In genomic region chr2:57906939-57907338, GRCm38 (mm10) we compare ENCODE assay signal across 14 mouse cellular contexts.
DNase-seq lines count a peak whose midpoint lies in the region; ATAC-seq and TF ChIP-seq lines count a peak whose summit lies in the region.
"Had no signal": no experiment of that assay in that cellular context is flagged by ENCODE, and none has a peak within 500 bp of the region (broad histone marks: within the 10 kb centered on the region; RNA-seq: fewer than 3 reads in every experiment).

No protein-coding gene starts in this region.

- H3K4me2 ChIP-seq in forebrain, embryonic 15.5 days (replicated peaks) = no peak overlapping the region
- H3K4me2 ChIP-seq: limb, embryonic 15.5 days had no signal

- DNase-seq in forebrain, embryonic 10.5 days (ENCODE audit: extremely low spot score, low spot score) = no peak
- peak; percentile 89 to 96 for DNase-seq in cerebellum, adult 2 months
- peak; percentile 47 to 67 for DNase-seq in frontal cortex, postnatal 36 days (ENCODE audit: low spot score in 2 of 2)
- peak; percentile 13 for DNase-seq in right cerebral cortex, postnatal 14 days
- no peak for DNase-seq in kidney, adult 11 months
- DNase-seq in thymus, postnatal 25 days = no peak
- DNase-seq: heart, adult 18-20 months; kidney, postnatal 25 days; retina, postnatal 1 day had no signal

- no peak for TF ChIP-seq POLR2A in cerebellum, adult 2 months (IDR thresholded peaks at IDR 0.05; ENCODE audit: borderline replicate concordance, insufficient read depth, low read length)

- peaks cover 10% of the 10 kb centered on the region for H3K4me1 ChIP-seq in forebrain, embryonic 15.5 days
- no peaks in the 10 kb centered on the region for H3K4me1 ChIP-seq in forebrain, embryonic 10.5 days
- peaks cover 8% of the 10 kb centered on the region; the same call in 1 of the 2 replicates for H3K4me1 ChIP-seq in cerebellum, adult 2 months (ENCODE audit: control insufficient read depth, insufficient read depth, low read length)
- H3K4me1 ChIP-seq: limb, embryonic 15.5 days; midbrain, embryonic 10.5 days had no signal

- H3K9me3 ChIP-seq in forebrain, embryonic 15.5 days = no peaks in the 10 kb centered on the region
- H3K9me3 ChIP-seq in forebrain, embryonic 10.5 days = no peaks in the 10 kb centered on the region
- H3K9me3 ChIP-seq: limb, embryonic 15.5 days; midbrain, embryonic 10.5 days had no signal

- H3K27ac ChIP-seq in forebrain, embryonic 15.5 days (replicated peaks) = no peak overlapping the region; the same call in 1 of the 2 replicates
- H3K27ac ChIP-seq in forebrain, embryonic 10.5 days = no peak overlapping the region
- no peak overlapping the region for H3K27ac ChIP-seq in cerebellum, adult 2 months (ENCODE audit: insufficient read depth, low read length)
- H3K27ac ChIP-seq: limb, embryonic 15.5 days; midbrain, embryonic 10.5 days had no signal

- H3K27me3 ChIP-seq in forebrain, embryonic 15.5 days = no peaks in the 10 kb centered on the region
- no peaks in the 10 kb centered on the region for H3K27me3 ChIP-seq in forebrain, embryonic 10.5 days (ENCODE audit: poor library complexity, severe bottlenecking)
- no peaks in the 10 kb centered on the region for H3K27me3 ChIP-seq in cerebellum, adult 2 months (ENCODE audit: control insufficient read depth, insufficient read depth, low read length)
- H3K27me3 ChIP-seq: limb, embryonic 15.5 days had no signal

- no peaks in the 10 kb centered on the region for H3K36me3 ChIP-seq in forebrain, embryonic 15.5 days
- no peaks in the 10 kb centered on the region for H3K36me3 ChIP-seq in forebrain, embryonic 10.5 days (replicated peaks)
- H3K36me3 ChIP-seq: limb, embryonic 15.5 days; midbrain, embryonic 10.5 days had no signal

- whole genome bisulfite sequencing in forebrain, embryonic 15.5 days = 48% methylated on average over 5 of the region's 5 CpGs
- 86% methylated on average over 5 of the region's 5 CpGs for WGBS in forebrain, embryonic 10.5 days
- WGBS in cerebellum, adult 2 months = 12% methylated on average over 5 of the region's 5 CpGs

- ATAC-seq in forebrain, embryonic 15.5 days (replicated peaks) = peak; percentile 97
- no peak for ATAC-seq in granulocyte monocyte progenitor cell, adult 5-6 weeks (replicated peaks; ENCODE audit: poor library complexity, severe bottlenecking)
- ATAC-seq: lung, postnatal 0 days had no signal

- no peak overlapping the region for H3K9ac ChIP-seq in forebrain, embryonic 15.5 days (replicated peaks)
- H3K9ac ChIP-seq: limb, embryonic 15.5 days had no signal

- H3K4me3 ChIP-seq in forebrain, embryonic 15.5 days = no peak overlapping the region
- no peak overlapping the region for H3K4me3 ChIP-seq in forebrain, embryonic 10.5 days
- no peak overlapping the region for H3K4me3 ChIP-seq in cerebellum, adult 2 months (replicated peaks; ENCODE audit: insufficient read depth, low read depth, low read length)
- H3K4me3 ChIP-seq: limb, embryonic 15.5 days; midbrain, embryonic 10.5 days had no signal

- TF ChIP-seq CTCF in cerebellum, adult 2 months (IDR thresholded peaks at IDR 0.05; ENCODE audit: borderline replicate concordance, insufficient read depth, low read depth, low read length) = no peak

Comparison
In these comparisons a context has a peak if more than half of its experiments do, and no peak if none do; other contexts are left out.
1. DNase-seq: peak in cerebellum, adult 2 months (2 of 2), frontal cortex, postnatal 36 days (2 of 2) and right cerebral cortex, postnatal 14 days (single experiment); none in forebrain, embryonic 10.5 days (single experiment), kidney, adult 11 months (single experiment) and thymus, postnatal 25 days (single experiment).